Mouse (Mus musculus): Measurements from ENCODE around the gene Nfrkb. TPM values are rescaled to one million over a fixed set of nuclear protein-coding genes. Genes with fewer than 3 reads are reported as not detected.

The Nfrkb gene
- polyA plus RNA-seq, 1 experiment: 3.5 TPM

GRCm38 (mm10) chr9:31444236-31444635 lies 58.2 kb downstream of the Nfrkb start:
- TF ChIP-seq GATA1 (IDR thresholded peaks at IDR 0.05; ENCODE audit: low read length): no peak

GRCm38 (mm10) chr9:31449145-31449772 lies 63.3 kb downstream of the Nfrkb start:
- no peak for TF ChIP-seq GATA1 (IDR thresholded peaks at IDR 0.05; ENCODE audit: low read length)

DNA sequence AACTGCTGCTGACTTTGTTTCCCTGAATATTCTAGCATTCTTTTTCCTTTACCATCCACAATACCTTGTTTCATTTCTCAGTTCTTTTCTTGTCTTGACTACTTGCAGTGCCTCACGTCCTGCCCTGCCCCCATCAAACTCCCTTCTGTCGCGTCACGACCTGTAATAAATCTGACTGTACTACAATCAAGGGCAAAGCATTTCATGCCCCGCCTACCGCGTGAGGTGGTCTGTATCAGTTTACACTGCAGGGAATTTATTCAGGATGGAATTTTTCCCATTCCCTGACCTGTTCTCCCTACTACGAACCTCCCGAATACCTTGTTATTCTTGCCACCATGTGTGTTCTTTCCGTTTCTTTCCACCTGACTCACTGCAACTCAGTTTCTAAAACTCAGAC lies 66.2 kb downstream of the Nfrkb start:
- no peak for TF ChIP-seq GATA1 (IDR thresholded peaks at IDR 0.05; ENCODE audit: low read length)

DNA sequence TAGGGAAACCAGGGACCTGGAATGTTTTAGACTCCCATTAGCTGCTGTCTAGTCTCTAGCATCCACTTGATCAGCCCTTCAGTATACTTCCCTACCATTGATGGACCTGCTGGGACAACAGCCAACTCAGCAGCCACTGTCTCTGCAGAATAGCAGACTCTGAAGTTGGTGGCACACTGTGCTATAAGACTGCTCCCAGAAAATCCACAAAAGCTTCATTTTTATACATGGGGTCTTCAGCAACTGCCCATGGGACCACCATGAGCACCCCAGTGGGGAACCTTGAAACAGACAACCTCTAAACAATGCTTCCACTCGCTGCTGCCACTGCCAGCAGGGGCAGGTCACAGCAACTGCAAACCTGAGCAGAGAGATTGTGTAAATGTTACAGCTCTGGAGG lies 68.4 kb downstream of the Nfrkb start:
- TF ChIP-seq GATA1 (IDR thresholded peaks at IDR 0.05; ENCODE audit: low read length): no peak

GRCm38 (mm10) chr9:31463190-31463589 lies 77.2 kb downstream of the Nfrkb start:
- no peak for TF ChIP-seq GATA1 (IDR thresholded peaks at IDR 0.05; ENCODE audit: low read length)

DNA sequence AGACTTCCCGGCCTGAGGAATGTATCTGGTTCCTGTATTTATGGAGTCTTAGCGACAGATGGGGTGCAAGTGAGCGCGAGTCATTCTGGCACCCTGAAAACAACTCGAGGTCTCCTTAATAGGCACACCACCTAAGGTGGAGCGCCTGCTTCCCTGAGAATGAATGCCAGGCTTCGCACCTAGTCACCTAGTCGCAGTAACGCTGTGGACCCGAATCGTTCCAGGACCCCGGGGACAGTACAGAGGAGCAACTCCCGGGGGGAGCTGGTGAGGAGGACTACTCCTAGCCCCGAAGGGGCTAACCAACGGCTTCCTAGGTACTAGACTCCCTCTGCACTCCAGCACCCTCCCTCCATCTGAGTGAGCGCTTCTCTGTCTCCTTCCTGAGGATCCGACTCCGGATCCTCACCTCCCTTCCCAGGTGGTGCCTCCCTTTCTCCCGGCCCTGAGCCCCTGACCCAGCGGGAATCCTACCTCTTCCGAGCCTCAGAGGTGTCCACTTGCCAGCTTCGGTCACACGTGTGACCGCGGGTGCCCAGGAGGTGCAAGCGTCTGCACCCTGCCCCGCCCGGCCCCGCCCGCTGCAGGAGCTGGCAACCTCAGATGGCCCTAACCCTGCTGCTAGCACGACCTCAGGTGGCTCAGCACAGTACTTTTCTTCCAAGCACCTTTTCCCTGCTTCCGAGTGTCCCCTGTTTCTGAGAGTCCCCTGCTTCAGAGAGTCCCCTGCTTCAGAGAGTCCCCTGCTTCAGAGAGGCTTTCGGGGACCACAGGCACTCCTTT lies 77.9 kb downstream of the Nfrkb start, which contains the start of gene Tmem45b:
Gene Tmem45b (minus strand): TSS at position 771 of the 783 bp plus-strand sequence.
- no peak for TF ChIP-seq GATA1 (IDR thresholded peaks at IDR 0.05; ENCODE audit: low read length)

Other genes starting within 250 kb of the Nfrkb start
- 45.6 and 52.4 TPM in 2 replicates for gene Aplp2, start 174.4 kb upstream of the Nfrkb start, polyA plus RNA-seq (2012)
- gene Prdm10, start 105.7 kb upstream of the Nfrkb start, polyA plus RNA-seq (2012): 6.0 and 6.8 TPM in 2 replicates
- gene Tmem45b, start 78.3 kb downstream of the Nfrkb start, polyA plus RNA-seq (2012): not detected in 2 replicates

Data from G1E-ER4 (cell line).